Mouse (Mus musculus): ENCODE data around the gene Oas2.

The Oas2 gene

GRCm38 (mm10) chr5:120696057-120696743 lies 53.5 kb downstream of the Oas2 start:
- DNase-seq (ENCODE audit: extremely low spot score), result no peak

DNA sequence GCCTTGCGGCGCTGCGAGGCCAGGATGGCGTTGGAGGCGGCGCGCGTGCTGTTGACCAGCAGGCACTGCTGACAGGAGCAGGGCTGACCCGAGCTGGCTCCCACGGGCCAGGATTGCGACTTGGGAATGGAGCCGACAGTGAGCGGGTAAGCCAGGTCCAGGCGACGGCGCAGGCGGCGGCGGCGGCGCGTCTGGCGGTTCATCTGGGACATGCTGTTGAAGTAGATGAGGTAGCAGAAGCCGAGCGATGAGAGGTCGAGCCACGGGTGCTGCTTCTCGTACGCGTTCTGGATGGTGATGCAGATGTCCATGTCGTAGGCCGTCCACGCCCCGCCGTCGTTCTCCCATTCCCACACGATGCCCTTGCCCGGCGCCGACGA lies 55.0 kb downstream of the Oas2 start:
- DNase-seq (ENCODE audit: extremely low spot score), result no peak

- no peak for DNase-seq (ENCODE audit: extremely low spot score)
These were observed 55.5 kb downstream of the Oas2 start for GRCm38 (mm10) chr5:120693931-120694694.

GRCm38 (mm10) chr5:120692034-120692433 lies 57.6 kb downstream of the Oas2 start:
- DNase-seq (ENCODE audit: extremely low spot score), result no peak

- no peak for DNase-seq (ENCODE audit: extremely low spot score)
These were observed 59.2 kb downstream of the Oas2 start for GRCm38 (mm10) chr5:120690417-120690816.

DNA sequence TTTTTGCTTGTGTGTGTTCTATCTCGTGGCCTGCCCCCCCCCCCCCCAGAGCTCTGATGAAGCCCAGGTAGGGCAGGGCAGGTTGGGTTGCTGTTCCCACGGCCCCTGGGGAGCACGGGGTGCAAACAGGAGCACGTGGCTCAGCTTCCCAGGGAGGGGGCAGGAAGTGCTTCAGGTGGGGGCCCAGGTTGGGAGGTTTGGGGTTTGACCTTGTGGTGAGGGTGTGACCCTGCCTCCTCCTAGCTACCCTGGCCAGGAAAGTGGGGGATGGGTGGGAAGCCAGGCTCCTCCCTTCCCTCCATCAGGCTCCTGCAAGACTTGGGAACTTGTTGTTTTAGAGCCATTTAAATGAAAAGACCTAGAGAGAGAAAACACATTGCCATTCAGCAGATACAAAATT lies 61.2 kb downstream of the Oas2 start:
- DNase-seq (ENCODE audit: extremely low spot score), result no peak

- DNase-seq (ENCODE audit: extremely low spot score), result no peak
These were observed 61.8 kb downstream of the Oas2 start for GRCm38 (mm10) chr5:120687897-120688296.

DNA sequence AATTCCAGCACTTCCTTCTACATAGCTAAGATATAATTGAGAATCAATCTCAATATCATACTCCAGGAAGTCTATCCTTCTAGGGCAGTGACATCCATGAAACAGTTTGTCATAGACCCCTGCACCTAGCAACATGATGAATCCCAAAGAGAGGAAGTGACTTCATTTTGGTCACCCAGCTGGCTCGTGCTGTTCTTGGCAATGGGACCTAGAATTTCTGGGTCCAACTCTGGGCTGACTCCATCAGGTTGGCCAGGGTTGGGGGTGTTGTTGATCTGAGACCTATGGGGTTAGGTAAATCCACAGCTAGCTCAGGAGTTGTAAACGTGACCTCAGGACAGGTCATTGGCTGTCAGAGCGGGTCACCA lies 62.2 kb downstream of the Oas2 start:
- no peak for DNase-seq (ENCODE audit: extremely low spot score)

GRCm38 (mm10) chr5:120686749-120687483 lies 62.7 kb downstream of the Oas2 start:
- no peak for DNase-seq (ENCODE audit: extremely low spot score)

DNA sequence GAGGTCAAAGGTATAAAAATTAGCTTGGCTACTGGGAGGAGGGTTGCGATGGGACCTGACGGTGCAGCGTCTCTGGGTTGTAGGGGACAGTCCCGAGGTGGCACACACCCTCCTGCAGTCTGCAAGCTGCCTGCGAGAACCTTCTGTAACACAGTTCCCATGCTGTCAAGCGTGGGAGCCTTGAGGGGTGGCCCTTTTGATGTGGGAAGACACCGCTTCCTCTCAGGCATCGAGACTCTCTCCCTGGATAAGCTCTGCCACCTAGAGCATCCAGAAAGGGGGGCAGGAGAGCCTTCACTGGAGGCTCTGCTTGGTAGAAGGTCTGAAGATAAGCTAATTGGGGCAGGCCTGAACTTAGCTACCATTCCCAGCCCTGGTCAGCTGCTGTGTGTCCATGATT lies 64.0 kb downstream of the Oas2 start:
- DNase-seq (ENCODE audit: extremely low spot score), result no peak

GRCm38 (mm10) chr5:120682982-120683771 lies 66.5 kb downstream of the Oas2 start:
- DNase-seq (ENCODE audit: extremely low spot score), result no peak

DNA sequence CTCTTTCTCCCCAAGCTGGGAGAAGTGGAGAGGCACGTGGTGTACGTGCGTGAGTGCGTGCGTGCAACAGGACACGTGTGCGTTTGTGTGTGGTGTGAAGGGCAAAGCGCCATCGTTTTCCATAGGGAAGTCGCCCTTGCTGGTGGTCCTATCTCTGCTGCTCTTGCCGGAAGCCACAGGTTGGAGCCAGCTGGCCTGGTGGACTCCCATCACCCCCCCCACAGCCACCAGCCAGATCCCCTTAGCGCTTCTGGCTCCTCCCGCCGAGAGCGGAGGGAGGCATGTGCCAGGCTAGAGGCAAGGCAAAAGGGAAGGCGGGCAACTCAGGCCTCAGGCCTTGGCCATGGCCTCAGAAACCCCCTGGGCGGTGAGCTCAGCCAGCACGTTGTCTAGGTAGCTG lies 68.7 kb downstream of the Oas2 start:
- no peak for DNase-seq (ENCODE audit: extremely low spot score)
